Mouse (Mus musculus): ENCODE measurements around the gene Serpinf2.

Serpinf2 gene

DNA sequence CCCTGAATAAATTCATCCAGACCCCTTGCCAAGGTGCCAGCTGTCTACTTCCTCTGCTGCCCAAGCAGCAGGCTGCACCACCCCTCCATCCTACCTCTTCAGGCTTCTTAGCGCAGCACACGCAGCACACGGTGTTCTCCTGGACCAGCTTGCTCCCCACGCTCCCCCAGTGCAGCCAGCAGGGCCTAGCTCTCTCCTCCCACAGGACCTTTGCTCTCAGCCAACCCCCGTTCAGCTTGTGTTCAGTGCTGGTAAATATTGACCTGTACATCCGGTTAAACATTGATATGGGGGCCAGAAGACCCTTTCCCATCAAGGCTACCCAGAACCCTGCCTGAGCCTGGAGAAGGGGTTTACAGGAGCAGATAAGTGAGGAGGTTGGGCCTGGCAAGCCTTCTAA lies at the start of gene Serpinf2:
TSS of gene Serpinf2 (minus strand) at position 229 of the 400 bp plus-strand sequence.
- DNase-seq (ENCODE audit: low read depth) = no peak

DNA sequence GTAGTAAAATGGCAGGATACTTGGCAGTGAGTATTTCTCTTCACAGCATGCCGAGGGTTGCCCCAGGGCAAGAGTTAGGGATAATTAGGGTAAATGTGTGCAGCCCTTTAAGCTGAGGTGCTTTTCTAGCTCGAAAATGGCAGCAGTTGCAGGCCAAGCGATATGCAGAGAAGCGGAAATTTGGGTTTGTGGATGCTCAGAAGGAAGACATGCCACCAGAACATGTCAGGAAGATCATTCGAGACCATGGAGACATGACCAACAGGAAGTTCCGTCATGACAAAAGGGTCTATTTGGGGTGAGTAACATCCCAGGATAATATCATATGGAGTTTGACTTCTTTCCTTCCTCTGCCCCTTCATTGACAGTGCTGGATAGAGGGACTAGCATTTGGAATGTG lies 48.1 kb upstream of the Serpinf2 start:
- no peak for DNase-seq (ENCODE audit: low read depth)

DNA sequence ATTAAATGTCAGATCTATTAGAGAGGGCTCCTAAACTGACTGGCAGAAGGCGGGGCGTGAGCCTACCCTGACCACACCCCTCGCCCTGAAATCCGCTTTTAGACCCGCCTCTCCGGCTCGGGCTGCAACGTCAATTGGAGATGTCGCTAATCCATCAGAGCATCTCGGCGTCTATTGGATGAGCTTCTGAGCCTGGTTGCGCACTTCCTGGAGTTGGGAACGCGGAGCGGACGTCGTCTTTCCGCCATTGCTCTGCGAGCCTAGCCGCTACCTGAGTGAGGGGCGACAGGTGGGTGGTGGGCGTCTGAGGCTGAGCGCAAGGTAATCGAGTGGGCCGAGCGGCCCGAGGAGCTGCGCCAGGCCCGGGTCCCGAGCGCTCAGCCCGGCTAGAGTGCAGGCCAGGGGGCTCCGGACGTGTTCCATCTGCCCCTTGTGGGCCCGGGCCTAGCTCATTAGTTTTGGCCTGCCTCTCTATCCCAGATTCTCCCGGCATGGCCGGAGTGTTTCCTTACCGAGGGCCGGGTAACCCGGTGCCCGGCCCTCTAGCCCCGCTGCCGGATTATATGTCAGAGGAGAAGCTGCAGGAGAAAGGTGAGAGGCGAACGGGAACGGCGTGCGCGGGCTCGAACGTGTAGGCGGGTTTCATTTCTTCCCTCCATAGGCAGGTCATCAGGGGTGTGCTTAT lies 47.4 kb upstream of the Serpinf2 start, which contains the start of gene Prpf8:
TSS of gene Prpf8 (plus strand) at position 216 of the 685 bp plus-strand sequence.
- peak; percentile 98 for DNase-seq (ENCODE audit: low read depth)

DNA sequence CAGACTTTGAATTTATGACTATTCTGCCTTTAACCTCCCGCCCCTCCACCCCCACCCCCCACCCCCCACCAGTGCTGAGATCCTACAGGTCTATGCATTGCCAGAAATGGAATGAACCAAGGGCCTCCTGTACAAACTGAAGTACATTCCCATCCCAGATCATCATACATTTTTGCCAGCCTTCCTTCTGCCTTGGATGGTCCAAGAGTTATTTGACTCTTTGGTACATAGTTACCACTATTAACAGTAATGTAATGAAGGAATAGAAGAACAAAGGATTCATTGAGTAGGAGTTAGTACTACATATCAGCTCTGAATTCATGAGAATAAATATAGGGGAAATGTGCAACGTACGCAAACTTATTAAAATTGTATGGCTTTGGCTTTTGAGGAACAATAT lies 46.8 kb upstream of the Serpinf2 start:
- DNase-seq (ENCODE audit: low read depth) = no peak

DNA sequence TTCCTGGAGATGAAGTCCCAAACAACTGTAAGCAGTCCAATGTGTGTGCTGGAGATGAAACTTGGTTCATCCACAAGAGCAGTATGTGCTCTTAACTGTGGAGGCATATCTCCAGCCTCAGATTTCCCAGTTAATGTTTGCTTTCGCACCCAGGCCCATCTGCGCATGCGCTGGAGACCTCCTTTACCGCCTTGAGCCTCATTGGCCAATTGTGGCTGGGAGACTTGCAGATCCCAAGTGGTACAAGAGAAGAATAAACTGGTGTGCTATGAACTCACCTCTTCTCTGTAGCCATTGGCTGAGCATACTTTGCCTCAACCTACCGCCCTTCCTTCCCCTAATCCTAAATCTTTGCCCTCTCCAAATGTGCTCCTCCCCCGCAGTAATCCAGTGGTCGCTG lies 34.0 kb upstream of the Serpinf2 start:
- no peak for DNase-seq (ENCODE audit: low read depth)

DNA sequence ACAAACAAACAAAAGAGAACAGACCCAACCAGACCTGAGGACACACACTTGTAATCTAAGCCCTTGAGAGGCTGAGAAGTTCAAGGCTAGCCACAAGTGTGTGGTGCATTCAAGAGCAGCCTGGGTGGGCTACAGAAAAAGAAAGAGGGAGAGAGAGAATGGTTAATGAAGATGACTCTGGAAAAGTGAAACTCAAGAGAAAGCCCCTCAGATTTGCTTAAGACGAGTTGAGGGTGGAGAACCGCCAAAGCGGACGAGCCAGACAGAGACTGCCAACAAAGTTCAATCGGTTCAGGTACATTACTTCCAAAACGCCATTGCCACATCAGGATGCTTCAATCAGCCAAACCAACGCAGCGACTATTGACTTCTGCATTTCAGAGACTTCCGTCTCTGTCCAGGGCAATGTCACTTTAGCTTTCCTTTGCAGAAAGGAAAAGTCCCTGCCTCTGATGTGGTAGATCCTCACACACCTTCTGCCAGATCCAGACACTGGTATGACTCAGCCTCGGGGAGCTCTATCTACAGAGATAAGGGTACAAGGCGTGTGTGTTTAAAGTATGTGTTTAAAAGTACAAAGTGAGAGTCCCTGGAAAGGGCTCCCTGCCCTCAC lies 33.2 kb upstream of the Serpinf2 start:
- peak; percentile 71 for DNase-seq (ENCODE audit: low read depth)

DNA sequence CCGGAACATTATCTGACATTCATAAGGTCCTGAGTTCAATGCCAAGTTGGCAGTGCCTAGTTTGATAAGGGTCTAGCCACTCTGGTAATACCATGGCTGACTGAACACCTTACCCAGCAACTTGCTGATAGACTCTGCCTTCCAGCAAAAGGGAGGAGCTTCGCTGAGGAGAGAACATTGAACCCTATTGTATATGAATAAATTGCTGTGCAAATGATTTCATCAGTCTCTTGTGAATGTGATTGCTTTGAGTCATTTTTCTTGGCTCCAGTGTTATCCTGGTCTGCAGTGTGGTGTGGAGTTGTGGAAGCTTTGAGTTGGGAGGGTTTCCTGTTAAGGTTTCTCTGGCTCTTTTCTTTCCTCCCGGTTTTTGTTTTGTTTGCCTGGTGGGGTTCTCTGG lies 31.3 kb upstream of the Serpinf2 start:
- no peak for DNase-seq (ENCODE audit: low read depth)

DNA sequence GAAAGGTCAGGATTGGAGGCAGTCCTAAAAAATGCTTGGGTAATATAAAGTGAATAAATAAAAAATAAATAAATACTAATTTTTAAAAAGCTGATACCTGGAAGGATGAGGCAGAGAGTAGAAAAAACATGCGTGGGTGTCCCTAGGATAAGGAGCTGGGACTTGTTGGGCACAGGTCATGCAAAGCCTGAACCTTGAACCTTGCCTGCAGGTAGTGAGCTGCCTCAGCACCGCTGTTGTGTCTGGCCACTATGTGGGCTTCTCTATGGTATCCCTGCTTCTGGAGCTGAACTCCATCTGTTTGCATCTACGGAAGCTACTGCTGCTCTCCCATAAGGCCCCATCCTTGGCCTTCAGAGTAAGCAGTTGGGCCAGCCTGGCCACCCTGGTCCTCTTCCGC lies 29.9 kb upstream of the Serpinf2 start:
- no peak for DNase-seq (ENCODE audit: low read depth)

DNA sequence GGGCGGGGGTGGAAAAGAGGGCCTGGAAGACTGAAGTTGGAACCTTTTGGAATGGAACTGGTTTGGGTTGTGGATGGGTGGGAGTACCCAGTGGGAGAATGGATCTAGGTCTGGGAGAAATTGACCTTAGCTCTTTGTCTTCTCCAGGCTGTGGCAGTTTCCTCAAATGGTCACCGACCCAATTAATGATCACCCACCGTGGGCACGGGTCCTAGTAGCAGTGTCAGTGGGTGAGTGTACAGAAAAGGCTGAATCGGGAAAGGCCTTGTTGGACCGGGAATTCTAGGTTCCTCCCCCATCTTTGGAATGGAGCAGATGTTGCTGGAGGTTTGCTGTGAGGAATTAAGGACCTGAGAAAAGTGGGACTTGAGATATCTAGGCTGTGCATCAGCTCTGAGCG lies 29.0 kb upstream of the Serpinf2 start:
- DNase-seq (ENCODE audit: low read depth) = no peak

DNA sequence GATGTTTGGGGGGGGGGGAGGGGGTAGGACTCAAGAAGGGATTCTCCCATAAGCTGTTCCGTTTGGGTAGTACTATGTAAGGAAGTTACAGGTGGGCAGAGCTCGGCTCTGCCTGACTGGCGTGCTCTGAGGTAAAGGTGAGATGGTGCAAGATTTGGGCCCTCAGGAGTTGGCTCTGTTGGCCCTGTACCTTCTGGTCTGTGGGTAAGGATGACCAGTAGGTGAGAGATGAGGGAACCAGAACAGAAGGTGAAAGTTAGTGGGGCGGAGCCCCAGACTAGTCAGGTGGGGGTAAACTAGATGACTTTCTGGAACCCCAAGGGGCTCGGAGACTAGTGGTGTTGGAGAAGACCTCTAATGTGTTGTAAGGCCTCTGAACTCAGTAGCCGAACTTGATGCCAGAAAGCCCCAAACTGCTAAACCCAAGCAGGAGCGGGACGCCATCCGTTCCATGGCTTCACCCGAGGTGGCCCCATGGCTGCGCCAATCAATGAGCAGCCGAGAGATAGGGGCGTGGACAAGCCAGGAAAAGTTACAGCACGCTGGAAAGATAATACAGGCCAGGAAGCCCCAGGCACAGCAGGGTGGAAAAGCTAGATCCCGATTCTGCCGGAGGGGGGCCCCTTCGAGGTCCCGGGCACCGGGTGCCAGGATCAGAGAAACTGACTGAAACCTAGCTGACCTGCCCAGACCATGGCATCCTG lies 28.3 kb upstream of the Serpinf2 start:
- DNase-seq (ENCODE audit: low read depth) = peak; percentile 35

DNA sequence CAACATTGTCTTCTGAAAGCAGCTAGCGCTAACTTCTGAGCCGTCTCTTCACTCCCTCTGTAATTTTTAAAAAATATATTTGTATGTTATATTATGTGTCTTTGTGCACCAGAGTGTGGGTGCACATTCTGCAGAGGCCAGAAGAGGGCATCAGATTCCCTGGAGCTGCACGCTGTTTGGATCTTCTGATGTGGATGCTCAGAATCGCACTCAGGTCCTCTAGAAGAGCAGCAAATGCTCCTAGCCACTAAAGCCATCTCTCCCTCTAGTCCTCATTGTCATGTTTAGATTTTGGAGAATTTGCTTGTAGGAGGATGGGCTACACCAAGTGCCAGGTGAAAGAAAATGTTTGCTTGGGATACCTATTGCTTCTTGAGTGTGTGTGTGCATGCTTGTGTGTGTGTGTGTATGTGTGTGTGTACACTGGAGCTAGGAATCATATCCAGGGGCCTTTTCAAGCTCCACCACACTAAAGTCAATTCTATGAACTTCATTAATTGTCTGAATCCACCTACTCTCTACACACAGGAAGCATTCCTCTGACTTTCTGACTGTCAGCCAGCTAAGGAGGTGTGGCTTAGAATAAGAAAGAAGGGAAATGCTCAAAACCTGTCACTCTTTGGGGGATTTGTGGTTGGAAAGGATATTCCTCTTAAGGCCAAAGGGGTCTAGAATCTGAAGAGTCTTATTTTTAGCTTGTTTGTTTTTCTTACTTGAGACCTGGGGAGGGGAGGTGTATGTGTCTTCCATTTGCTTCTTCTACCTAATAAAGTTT lies 27.5 kb upstream of the Serpinf2 start:
- peak; percentile 47 for DNase-seq (ENCODE audit: low read depth)

DNA sequence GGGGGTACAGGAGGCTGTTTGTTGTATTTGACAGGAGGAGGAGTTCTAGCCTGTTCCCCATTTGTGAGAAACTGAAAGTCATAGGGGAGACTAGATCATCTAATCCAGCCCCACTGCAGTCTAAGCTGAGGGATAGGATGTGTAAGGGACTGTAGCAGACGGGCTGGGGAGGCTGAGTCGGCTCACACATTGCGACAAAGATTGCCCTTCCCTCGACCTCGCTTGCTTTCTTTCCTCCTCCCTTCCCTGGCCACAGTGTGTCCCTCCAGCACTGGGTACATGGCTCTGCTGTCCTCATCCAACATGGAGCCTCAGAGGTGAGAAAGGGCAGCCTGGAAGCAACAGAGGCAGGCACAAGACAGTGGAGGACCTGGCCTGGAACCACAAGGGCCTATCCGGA lies 25.7 kb upstream of the Serpinf2 start:
- DNase-seq (ENCODE audit: low read depth) = no peak

DNA sequence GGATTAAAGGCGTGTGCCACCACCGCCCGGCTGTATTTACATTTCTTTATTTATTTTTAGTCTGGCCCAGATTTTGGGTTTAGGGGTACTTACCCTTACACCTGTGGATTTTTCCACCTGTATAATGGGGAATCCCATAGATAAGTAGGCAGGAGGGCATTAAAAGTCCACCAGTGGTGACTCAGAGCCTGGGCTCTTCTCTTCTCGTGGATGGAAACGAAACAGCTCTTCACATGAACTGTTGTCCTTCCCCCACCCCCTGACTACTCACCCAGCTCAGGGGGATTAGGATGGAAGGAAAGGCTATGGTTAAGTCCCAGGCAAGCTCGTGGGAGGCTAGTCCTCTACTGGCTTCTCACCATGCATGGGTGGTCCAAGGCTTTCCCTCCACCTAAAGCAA lies 25.0 kb upstream of the Serpinf2 start:
- DNase-seq (ENCODE audit: low read depth) = no peak

DNA sequence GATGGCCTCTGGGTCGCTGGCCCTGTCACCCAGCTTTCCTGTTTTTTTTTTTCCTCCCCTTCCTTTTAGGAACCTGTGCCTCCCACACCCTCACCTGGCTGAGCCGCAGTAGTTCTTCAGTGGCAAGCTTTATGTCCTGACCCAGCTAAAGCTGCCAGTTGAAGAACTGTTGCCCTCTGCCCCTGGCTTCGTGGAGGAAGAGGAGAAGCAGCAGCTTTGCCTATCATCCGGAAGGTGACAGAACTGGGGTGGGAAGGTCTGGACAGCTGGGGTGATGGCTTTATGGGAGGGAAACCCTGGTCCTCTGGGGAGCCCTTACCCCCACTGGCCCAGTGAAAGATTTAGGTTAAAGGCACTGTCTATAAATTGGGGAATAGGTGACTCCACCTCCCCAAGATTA lies 24.2 kb upstream of the Serpinf2 start:
- DNase-seq (ENCODE audit: low read depth) = no peak

DNA sequence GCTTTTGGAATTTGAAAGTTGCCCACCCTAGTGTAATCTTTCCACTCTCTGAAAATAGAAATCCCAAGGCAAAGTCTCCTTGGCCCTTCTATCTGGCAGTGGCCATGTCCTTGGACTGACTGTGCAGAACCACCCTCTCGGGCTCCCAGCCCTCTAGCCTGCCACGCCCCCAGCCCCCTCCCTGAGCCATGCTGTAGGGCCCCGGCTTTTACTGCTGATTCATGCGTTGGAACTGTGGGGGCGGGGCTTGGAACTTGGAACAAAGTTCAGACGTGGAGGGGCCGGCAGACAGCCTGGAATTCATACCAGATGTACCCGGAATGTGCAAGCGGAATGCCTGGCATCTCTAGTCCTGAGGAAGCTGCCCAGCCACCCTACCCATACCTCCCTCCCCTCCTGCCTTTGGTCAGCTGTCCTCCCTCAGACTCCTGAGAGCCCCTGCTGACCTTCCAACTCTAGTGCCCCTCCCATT lies 23.5 kb upstream of the Serpinf2 start:
- peak; percentile 28 for DNase-seq (ENCODE audit: low read depth)

DNA sequence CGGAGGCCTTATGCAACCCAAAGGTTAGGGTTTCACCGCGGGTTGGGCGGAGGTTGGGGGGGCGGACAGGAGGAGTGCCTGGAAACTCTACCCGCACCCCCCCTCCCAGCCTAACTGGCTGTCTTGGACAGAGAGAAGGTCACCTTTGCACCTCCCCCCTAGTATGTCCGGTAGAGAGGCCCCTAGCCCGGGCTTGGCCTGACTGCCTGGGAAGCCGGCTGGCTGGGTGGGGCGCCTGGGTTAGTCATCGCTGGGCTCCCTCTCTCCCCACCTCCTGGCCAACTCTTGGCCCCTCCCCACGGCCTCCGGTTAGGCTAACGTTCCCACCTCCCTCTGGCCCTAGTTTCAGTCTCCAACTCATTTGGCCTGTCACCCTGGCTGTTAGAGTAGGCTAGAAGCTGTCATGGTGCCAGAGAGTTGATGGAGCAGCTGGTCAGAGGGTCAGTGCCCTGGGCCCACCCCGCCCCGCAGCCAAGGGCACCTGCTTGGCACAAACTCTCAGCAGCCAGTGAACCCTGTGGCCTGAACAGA lies 22.9 kb upstream of the Serpinf2 start:
- peak; percentile 53 for DNase-seq (ENCODE audit: low read depth)

DNA sequence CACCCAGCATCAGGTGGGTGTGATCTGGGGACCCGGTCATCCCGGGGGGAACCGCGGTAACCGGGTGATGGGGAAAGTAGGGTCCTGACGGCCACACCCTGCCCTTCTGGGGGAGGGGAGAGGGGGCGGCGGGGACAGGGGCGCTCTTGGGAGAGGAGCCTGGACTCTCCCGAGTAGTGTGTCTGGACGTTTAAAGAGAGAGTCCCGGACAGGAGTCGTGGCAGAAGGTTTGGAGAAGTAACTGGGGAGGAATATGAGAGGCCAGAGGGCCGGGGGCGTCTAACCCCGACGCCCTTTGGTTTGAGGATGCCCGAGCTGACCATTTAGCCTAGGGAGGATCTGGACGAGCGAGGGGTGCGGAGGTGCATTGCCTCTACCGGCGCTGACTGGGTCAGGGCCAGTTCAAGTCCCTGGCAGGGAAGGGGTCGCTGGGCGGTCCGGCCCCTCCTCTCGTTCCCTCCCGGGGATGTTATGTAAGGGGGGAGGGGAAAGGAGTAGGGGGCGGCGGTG lies 22.4 kb upstream of the Serpinf2 start:
- no peak for DNase-seq (ENCODE audit: low read depth)

DNA sequence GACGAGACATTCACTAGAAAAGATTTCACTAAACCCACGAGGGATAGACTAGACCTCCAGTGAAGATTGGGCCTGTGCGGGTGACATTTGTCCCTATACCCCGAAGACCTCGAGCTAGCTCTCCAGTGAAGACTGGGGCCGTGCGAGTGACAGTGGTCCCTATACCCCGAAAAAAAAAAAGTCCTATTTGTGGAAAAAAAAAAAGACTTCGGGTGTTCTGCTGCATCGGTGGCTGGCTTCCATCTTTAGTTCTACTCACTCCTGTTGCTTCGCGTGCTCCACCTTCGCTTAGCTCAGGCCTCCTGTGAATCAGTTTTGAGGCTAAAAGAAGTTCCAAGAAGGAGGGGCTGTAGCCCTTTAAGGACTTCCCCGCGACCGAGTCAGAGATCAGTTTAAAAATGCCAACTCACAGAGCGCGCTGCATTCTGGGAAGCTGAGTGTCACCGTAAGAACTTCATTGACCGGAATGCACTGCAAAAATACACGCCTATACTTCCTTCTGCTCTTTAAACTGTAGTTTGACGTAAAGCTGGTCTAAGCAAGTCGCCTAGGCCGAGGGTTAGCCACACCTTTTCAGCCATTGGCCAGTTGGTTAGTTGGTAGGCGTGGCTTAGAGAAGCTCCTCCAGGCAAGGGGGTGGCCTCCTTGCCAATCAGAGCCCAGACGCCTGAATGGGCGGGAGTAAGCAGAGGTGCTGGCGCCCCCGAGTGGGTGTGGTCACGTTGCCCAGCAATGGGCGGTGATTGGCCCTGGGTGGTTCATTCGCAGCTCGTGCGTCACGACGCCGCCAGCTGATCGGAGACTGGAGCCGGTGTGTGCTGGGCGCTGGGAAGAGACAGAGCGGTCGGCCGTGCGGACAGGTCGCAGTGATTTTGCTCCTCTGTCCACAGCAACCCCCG lies 21.7 kb upstream of the Serpinf2 start, which contains the start of gene Tlcd2:
TSS of gene Tlcd2 (plus strand) at position 872 of the 899 bp plus-strand sequence.
- DNase-seq (ENCODE audit: low read depth) = peak; percentile 99

DNA sequence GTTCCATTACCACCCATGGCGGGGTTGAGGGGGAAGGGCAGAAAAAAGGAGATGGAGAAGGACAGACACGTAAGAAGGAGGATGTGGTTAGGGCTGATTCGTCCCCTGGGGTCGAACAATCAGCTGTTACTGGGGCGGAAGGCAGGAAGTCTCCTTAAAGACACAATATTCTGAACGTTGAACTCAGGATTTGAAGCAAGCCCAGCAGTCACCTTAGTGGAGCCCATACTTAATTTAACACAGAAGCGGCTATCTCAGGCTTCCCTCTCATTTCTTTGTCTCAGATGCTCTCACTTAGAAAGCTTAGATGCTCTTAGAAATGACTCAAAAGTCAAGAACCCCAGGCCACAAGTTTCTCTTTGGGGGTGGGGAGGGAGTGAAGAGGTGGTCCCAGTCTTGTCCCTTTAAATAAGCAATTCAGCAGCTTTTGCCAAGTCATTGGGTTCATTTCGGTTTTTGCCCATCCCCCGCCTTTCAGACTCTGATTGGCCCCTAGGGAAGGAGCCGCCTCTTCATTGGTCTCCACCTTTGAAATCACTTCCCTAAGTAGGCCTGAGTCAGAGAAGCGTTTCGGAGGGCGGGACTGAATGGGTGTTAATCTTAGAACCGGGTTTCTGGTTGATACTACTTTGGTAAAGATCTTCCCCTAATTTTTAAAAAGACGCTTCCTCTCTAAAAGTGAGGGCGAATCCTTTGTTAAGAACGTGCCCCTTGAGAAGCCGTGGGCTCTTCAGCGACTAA lies 20.9 kb upstream of the Serpinf2 start:
- DNase-seq (ENCODE audit: low read depth) = peak; percentile 82

DNA sequence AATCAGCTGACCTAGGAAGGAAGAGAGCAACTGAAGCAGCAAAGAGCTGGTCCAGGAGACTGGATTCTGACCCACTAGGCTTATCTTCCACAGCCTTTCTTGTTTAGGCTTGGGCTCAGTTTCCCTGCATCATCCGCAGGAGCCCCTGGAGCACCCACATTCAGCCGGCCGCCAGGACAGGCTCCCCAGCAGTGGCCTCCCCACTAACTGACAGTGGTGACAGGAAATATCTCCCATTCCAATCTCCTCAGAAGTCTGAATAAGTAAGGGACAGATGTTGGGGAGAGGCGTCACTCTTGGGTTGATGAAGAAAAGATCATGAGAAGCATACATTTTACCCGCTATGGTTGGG lies 20.3 kb upstream of the Serpinf2 start:
- DNase-seq (ENCODE audit: low read depth) = no peak
